Comparison of ENCODE assay signal across 27 mouse cellular contexts in the genomic region with DNA sequence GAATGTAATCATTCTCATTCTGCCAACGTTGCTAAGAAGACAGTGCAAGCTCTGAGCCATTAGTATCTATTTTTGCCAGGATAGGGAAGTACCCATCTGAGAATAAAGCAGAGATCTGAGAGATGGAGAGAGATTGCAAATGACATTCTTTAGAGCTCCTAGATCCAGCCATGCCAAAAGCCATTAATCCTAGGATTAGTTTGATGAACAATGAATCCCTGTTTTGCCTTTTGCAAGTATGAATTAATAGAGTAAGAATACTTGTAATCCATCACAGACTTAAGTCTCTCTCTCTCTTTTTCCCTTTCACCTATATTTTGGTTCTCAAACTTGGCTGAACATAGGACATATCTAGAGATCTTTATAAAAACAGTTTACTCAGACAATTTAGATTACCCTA.
"Had no signal": no experiment of that assay in that cellular context is flagged by ENCODE, and none has a peak within 500 bp of the region (broad histone marks: within the 10 kb centered on the region; RNA-seq: fewer than 3 reads in every experiment).

No protein-coding gene starts in this region.

- H3K27me3 ChIP-seq: embryonic facial prominence, embryonic 12.5 days; embryonic facial prominence, embryonic 13.5 days; embryonic facial prominence, embryonic 15.5 days; forebrain, embryonic 12.5 days; forebrain, embryonic 13.5 days; forebrain, embryonic 15.5 days had no signal

- H3K4me1 ChIP-seq: embryonic facial prominence, embryonic 10.5 days; embryonic facial prominence, embryonic 12.5 days; embryonic facial prominence, embryonic 13.5 days; embryonic facial prominence, embryonic 15.5 days; forebrain, embryonic 12.5 days; forebrain, embryonic 13.5 days; forebrain, embryonic 15.5 days; heart, embryonic 10.5 days had no signal

- H3K4me3 ChIP-seq: embryonic facial prominence, embryonic 10.5 days; embryonic facial prominence, embryonic 12.5 days; embryonic facial prominence, embryonic 13.5 days; embryonic facial prominence, embryonic 15.5 days; erythroblast, embryonic 14.5 days; forebrain, embryonic 10.5 days; forebrain, embryonic 12.5 days; forebrain, embryonic 13.5 days; forebrain, embryonic 15.5 days; gastrocnemius, adult 2 months; heart, adult 2 months; heart, embryonic 10.5 days had no signal

- H3K27ac ChIP-seq: embryonic facial prominence, embryonic 10.5 days; embryonic facial prominence, embryonic 12.5 days; embryonic facial prominence, embryonic 13.5 days; embryonic facial prominence, embryonic 15.5 days; forebrain, embryonic 10.5 days; forebrain, embryonic 12.5 days; forebrain, embryonic 13.5 days; forebrain, embryonic 15.5 days; gastrocnemius, adult 2 months; heart, adult 2 months; heart, embryonic 10.5 days had no signal

- DNase-seq: cerebellum, adult 8-10 months; cerebellum, adult 9-10 months; cerebellum, adult 9-11 months; cerebellum, postnatal 10 days; cerebellum, postnatal 14 days; cerebellum, postnatal 25 days; cerebellum, postnatal 36 days; embryo, embryonic 11 days; forebrain, postnatal 0 days; gastrocnemius, adult 2 months; gastrocnemius, postnatal 10 days; gastrocnemius, postnatal 14 days; gastrocnemius, postnatal 25 days; gastrocnemius, postnatal 36 days; heart, adult 11 months; heart, adult 18-20 months; heart, adult 2 months had no signal
